Mouse (Mus musculus): Measurements from ENCODE around the gene Gria1.

The Gria1 gene

GRCm38 (mm10) chr11:57298263-57298662 lies 287.1 kb downstream of the Gria1 start:
- DNase-seq (ENCODE audit: low spot score), result no peak

- no peak for DNase-seq (ENCODE audit: low spot score)
These were observed 287.5 kb downstream of the Gria1 start for GRCm38 (mm10) chr11:57298665-57299064.

GRCm38 (mm10) chr11:57303602-57304001 lies 292.4 kb downstream of the Gria1 start:
- DNase-seq (ENCODE audit: low spot score), result no peak

GRCm38 (mm10) chr11:57306116-57306515 lies 294.9 kb downstream of the Gria1 start:
- DNase-seq (ENCODE audit: low spot score), result no peak

- no peak for DNase-seq (ENCODE audit: low spot score)
These were observed 295.7 kb downstream of the Gria1 start for GRCm38 (mm10) chr11:57306892-57307291.

GRCm38 (mm10) chr11:57317063-57317462 lies 305.9 kb downstream of the Gria1 start:
- DNase-seq (ENCODE audit: low spot score), result no peak

- DNase-seq (ENCODE audit: low spot score), result no peak
These were observed 306.3 kb downstream of the Gria1 start for GRCm38 (mm10) chr11:57317478-57317877.

GRCm38 (mm10) chr11:57319374-57319773 lies 308.2 kb downstream of the Gria1 start:
- no peak for DNase-seq (ENCODE audit: low spot score)

- DNase-seq (ENCODE audit: low spot score), result no peak
These were observed 312.9 kb downstream of the Gria1 start for GRCm38 (mm10) chr11:57324099-57324498.

Data from adipocyte (in vitro differentiated cells).